Mouse (Mus musculus): ENCODE results near the gene Tenm2. TPM values are rescaled to one million over a fixed set of nuclear protein-coding genes. Genes with fewer than 3 reads are reported as not detected.

The Tenm2 gene
- polyA plus RNA-seq, 1 experiment from 2014 or later: 3.2 TPM

- H3K9me3 ChIP-seq (ENCODE audit: control insufficient read depth, low read length): no peaks in the 10 kb centered on the region
- H3K27ac ChIP-seq (ENCODE audit: low read depth, low read length): no peak overlapping the region
- DNase-seq (ENCODE audit: low spot score) (no peak), ATAC-seq (ENCODE audit: insufficient read depth, low FRiP score, low TSS enrichment) (no peak)
- H3K4me1 ChIP-seq (ENCODE audit: control insufficient read depth, insufficient read depth, low read length): no peaks in the 10 kb centered on the region
- no peaks in the 10 kb centered on the region for H3K36me3 ChIP-seq (ENCODE audit: control insufficient read depth, insufficient read depth, low read length)
- no peak overlapping the region for H3K4me2 ChIP-seq (ENCODE audit: low read depth)
- 78% methylated on average over 4 of the region's 4 CpGs for WGBS
- no peak overlapping the region for H3K9ac ChIP-seq (ENCODE audit: low read length)
- no peak overlapping the region for H3K4me3 ChIP-seq (ENCODE audit: low read depth, low read length)
- no peaks in the 10 kb centered on the region for H3K27me3 ChIP-seq (ENCODE audit: control insufficient read depth, insufficient read depth, low read length)
Observed at GRCm38 (mm10) chr11:35989967-35990366, 1245.8 kb downstream of the Tenm2 start.

- H3K4me1 ChIP-seq (ENCODE audit: control insufficient read depth, insufficient read depth, low read length): no peaks in the 10 kb centered on the region
- H3K27me3 ChIP-seq (ENCODE audit: control insufficient read depth, insufficient read depth, low read length): 0 out of 2 replicates have a peak, but pooled peaks cover 4% of the 10 kb centered on the region
- H3K9ac ChIP-seq (ENCODE audit: low read length): peak overlapping the region; percentile 37; the same call in 1 of the 2 replicates
- ATAC-seq (ENCODE audit: insufficient read depth, low FRiP score, low TSS enrichment) (peak; percentile 60), DNase-seq (ENCODE audit: low spot score) (peak; percentile 66)
- H3K36me3 ChIP-seq (ENCODE audit: control insufficient read depth, insufficient read depth, low read length): no peaks in the 10 kb centered on the region
- H3K27ac ChIP-seq (ENCODE audit: low read depth, low read length): no peak overlapping the region
- H3K9me3 ChIP-seq (ENCODE audit: control insufficient read depth, low read length): no peaks in the 10 kb centered on the region
- peak overlapping the region; percentile 43 for H3K4me2 ChIP-seq (ENCODE audit: low read depth)
- WGBS: under 1% methylated on average over 19 of the region's 19 CpGs
- H3K4me3 ChIP-seq (ENCODE audit: low read depth, low read length): peak overlapping the region; percentile 13; the same call in 1 of the 2 replicates
Observed at GRCm38 (mm10) chr11:35985841-35986393, 1249.8 kb downstream of the Tenm2 start.

- no peak overlapping the region for H3K4me3 ChIP-seq (ENCODE audit: low read depth, low read length)
- H3K9me3 ChIP-seq (ENCODE audit: control insufficient read depth, low read length): no peaks in the 10 kb centered on the region
- WGBS: 76% methylated on average over 3 of the region's 3 CpGs
- H3K27ac ChIP-seq (ENCODE audit: low read depth, low read length): no peak overlapping the region
- H3K36me3 ChIP-seq (ENCODE audit: control insufficient read depth, insufficient read depth, low read length): no peaks in the 10 kb centered on the region
- DNase-seq (ENCODE audit: low spot score): no peak
- ATAC-seq (ENCODE audit: insufficient read depth, low FRiP score, low TSS enrichment): no peak
- 0 out of 2 replicates have a peak, but pooled peaks cover 4% of the 10 kb centered on the region for H3K27me3 ChIP-seq (ENCODE audit: control insufficient read depth, insufficient read depth, low read length)
- H3K9ac ChIP-seq (ENCODE audit: low read length): no peak overlapping the region
- H3K4me2 ChIP-seq (ENCODE audit: low read depth): no peak overlapping the region
- H3K4me1 ChIP-seq (ENCODE audit: control insufficient read depth, insufficient read depth, low read length): 0 out of 2 replicates have a peak, but pooled peaks cover 3% of the 10 kb centered on the region
Observed at GRCm38 (mm10) chr11:35982734-35983133, 1253.0 kb downstream of the Tenm2 start.

DNA sequence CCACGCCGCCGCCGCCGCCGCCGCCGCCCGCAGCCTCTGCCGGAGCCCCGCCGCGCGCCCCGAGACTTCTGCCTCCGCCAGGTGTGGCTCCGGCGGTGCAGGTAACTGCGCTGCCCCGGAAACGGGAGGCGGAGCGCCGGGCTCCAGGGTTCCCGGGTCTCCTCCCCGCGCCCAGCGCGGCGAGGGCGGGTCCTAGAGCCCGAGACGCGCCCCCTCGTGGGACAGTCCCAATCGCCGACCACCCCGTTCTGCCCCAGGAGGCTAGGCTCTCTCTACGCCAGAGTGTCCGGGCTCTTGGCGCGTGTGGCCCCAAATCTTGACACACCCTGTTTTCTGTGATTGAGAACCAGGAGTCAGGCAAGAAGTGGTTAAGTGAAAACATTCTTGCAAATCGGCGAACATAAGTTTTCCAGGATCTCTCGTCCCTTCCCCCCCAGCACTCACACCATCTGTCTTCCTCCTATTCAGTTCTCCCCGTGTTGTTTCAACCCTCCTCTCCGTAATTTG is 1255.3 kb downstream of the Tenm2 start, which contains the start of gene Wwc1:
Gene Wwc1, minus strand, starts transcription at position 117 of the 507 bp plus-strand sequence.
- DNase-seq (ENCODE audit: low spot score) (peak; percentile 84), ATAC-seq (ENCODE audit: insufficient read depth, low FRiP score, low TSS enrichment) (peak; percentile 79)
- Histone ChIP-seq H3K27me3 (ENCODE audit: control insufficient read depth, insufficient read depth, low read length) (0 out of 2 replicates have a peak, but pooled peaks cover 4% of the 10 kb centered on the region), H3K4me1 (ENCODE audit: control insufficient read depth, insufficient read depth, low read length) (0 out of 2 replicates have a peak, but pooled peaks cover 6% of the 10 kb centered on the region), H3K9ac (ENCODE audit: low read length) (peak within 1 kb of the TSS; percentile 81), H3K9me3 (ENCODE audit: control insufficient read depth, low read length) (no peaks in the 10 kb centered on the region), H3K27ac (ENCODE audit: low read depth, low read length) (0 out of 2 replicates have a peak within 1 kb of the TSS, but pooled peaks have one; percentile 27), H3K4me2 (ENCODE audit: low read depth) (peak within 1 kb of the TSS; percentile 93), H3K36me3 (ENCODE audit: control insufficient read depth, insufficient read depth, low read length) (no peaks in the 10 kb centered on the region), H3K4me3 (ENCODE audit: low read depth, low read length) (peak within 1 kb of the TSS; percentile 83)
- 1% methylated on average over 19 of the region's 47 CpGs for WGBS

DNA sequence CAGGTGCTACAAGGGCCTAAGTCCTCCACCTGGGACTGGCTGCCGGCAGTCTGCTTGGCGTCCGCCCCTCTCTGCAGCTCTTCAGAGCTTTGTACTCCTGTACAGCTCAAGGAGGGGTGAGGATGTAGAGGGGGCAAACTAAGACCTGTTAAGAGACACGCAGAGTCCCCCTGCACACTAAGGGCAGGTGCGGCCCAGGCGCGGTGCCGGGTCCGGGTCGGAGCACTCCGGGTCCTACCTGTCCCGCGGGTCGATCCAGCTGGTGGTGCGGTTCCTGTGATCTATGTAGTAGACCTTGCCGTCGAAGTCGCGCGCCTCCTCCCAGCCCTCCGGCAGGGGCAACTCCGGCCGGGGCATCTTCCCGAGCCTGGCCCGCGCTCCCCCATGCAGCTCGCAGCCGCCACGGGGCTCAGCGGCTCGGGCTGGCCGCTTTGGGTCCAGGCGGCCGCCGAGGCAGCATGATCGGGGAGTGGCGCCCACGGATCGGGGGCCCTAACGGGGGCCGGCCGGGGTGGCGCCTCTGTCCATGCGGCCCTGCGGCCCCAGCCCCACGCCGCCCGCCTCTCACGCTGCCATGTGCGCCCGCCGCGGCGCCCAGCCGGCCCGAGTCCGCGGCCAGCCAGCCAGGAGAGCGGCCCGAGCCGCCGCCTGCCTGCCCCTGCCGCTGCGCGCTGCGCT is 1255.9 kb downstream of the Tenm2 start:
- H3K4me2 ChIP-seq (ENCODE audit: low read depth): peak overlapping the region; percentile 93
- H3K27me3 ChIP-seq (ENCODE audit: control insufficient read depth, insufficient read depth, low read length): 0 out of 2 replicates have a peak, but pooled peaks cover 4% of the 10 kb centered on the region
- DNase-seq (ENCODE audit: low spot score): peak; percentile 59

DNA sequence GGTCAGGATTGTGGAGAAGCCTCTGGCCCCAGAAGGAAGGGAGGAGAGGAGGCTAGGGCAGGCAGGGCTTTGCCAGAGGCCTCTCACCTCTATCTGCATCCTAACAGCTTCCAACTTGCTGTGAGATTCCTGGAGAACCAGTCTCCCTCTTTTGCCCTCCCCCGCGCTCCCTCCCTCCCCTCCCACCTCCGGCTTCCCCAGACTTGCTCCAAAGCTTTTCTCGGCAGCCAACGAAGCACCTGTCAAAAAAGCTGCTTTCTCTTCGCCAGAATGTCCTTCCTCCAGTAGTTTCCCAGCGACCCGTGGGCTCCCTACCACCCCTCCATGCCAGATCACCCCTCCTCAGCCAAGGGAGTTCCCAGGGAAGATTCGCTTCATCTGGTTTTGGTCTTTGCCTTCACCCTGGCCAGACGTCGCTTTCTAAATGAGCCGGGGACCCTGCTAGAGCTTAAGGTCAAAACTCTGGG is 1256.5 kb downstream of the Tenm2 start:
- peak overlapping the region; percentile 93 for H3K4me2 ChIP-seq (ENCODE audit: low read depth)
- H3K4me1 ChIP-seq (ENCODE audit: control insufficient read depth, insufficient read depth, low read length): 0 out of 2 replicates have a peak, but pooled peaks cover 6% of the 10 kb centered on the region
- H3K27ac ChIP-seq (ENCODE audit: low read depth, low read length): no peak overlapping the region
- DNase-seq (ENCODE audit: low spot score) (no peak), ATAC-seq (ENCODE audit: insufficient read depth, low FRiP score, low TSS enrichment) (no peak)
- H3K4me3 ChIP-seq (ENCODE audit: low read depth, low read length): peak overlapping the region; percentile 83
- H3K9me3 ChIP-seq (ENCODE audit: control insufficient read depth, low read length): no peaks in the 10 kb centered on the region
- no peaks in the 10 kb centered on the region for H3K36me3 ChIP-seq (ENCODE audit: control insufficient read depth, insufficient read depth, low read length)
- under 1% methylated on average over 11 of the region's 12 CpGs for WGBS
- 0 out of 2 replicates have a peak, but pooled peaks cover 4% of the 10 kb centered on the region for H3K27me3 ChIP-seq (ENCODE audit: control insufficient read depth, insufficient read depth, low read length)
- peak overlapping the region; percentile 81 for H3K9ac ChIP-seq (ENCODE audit: low read length)

More for the DNA sequence above, 1255.9 kb downstream of the Tenm2 start:
- peak overlapping the region; percentile 81 for H3K9ac ChIP-seq (ENCODE audit: low read length)
- peak; percentile 67 for ATAC-seq (ENCODE audit: insufficient read depth, low FRiP score, low TSS enrichment)
- H3K9me3 ChIP-seq (ENCODE audit: control insufficient read depth, low read length): no peaks in the 10 kb centered on the region
- peak overlapping the region; percentile 83 for H3K4me3 ChIP-seq (ENCODE audit: low read depth, low read length)
- WGBS: under 1% methylated on average over 43 of the region's 66 CpGs
- 0 out of 2 replicates have a peak overlapping the region, but pooled peaks have one; percentile 27 for H3K27ac ChIP-seq (ENCODE audit: low read depth, low read length)
- 0 out of 2 replicates have a peak, but pooled peaks cover 6% of the 10 kb centered on the region for H3K4me1 ChIP-seq (ENCODE audit: control insufficient read depth, insufficient read depth, low read length)
- no peaks in the 10 kb centered on the region for H3K36me3 ChIP-seq (ENCODE audit: control insufficient read depth, insufficient read depth, low read length)

DNA sequence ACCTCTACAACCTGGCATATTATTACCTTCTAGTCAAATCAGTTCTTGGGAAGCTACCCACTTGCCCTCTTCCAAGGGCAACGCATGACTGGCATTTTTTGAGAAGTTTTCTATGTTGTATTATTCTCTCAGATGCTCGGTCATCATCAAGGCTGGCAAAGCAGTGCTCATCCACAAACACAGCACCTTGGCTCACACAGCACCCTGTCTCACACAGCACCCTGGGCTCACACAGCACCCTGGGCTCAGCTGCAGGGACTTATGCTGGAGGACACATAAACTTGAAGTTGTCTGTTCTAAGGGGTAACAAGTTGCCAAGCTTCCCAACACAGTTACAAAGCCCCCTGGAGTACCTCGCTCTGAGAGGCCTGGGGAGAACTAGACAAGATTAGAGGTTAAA is 1258.0 kb downstream of the Tenm2 start:
- no peak overlapping the region for H3K4me3 ChIP-seq (ENCODE audit: low read depth, low read length)
- ATAC-seq (ENCODE audit: insufficient read depth, low FRiP score, low TSS enrichment) (no peak), DNase-seq (ENCODE audit: low spot score) (no peak)
- no peak overlapping the region for H3K4me2 ChIP-seq (ENCODE audit: low read depth)
- WGBS: 86% methylated on average over 3 of the region's 3 CpGs
- H3K9ac ChIP-seq (ENCODE audit: low read length): no peak overlapping the region
- H3K27me3 ChIP-seq (ENCODE audit: control insufficient read depth, insufficient read depth, low read length): 0 out of 2 replicates have a peak, but pooled peaks cover 4% of the 10 kb centered on the region
- H3K9me3 ChIP-seq (ENCODE audit: control insufficient read depth, low read length): no peaks in the 10 kb centered on the region
- H3K4me1 ChIP-seq (ENCODE audit: control insufficient read depth, insufficient read depth, low read length): peaks cover 12% of the 10 kb centered on the region; the same call in 1 of the 2 replicates
- H3K36me3 ChIP-seq (ENCODE audit: control insufficient read depth, insufficient read depth, low read length): no peaks in the 10 kb centered on the region
- no peak overlapping the region for H3K27ac ChIP-seq (ENCODE audit: low read depth, low read length)

- Histone ChIP-seq H3K9me3 (ENCODE audit: control insufficient read depth, low read length) (no peaks in the 10 kb centered on the region), H3K4me3 (ENCODE audit: low read depth, low read length) (no peak overlapping the region), H3K36me3 (ENCODE audit: control insufficient read depth, insufficient read depth, low read length) (no peaks in the 10 kb centered on the region), H3K27ac (ENCODE audit: low read depth, low read length) (no peak overlapping the region), H3K4me1 (ENCODE audit: control insufficient read depth, insufficient read depth, low read length) (peaks cover 18% of the 10 kb centered on the region; the same call in 1 of the 2 replicates), H3K4me2 (ENCODE audit: low read depth) (no peak overlapping the region), H3K9ac (ENCODE audit: low read length) (0 out of 2 replicates have a peak overlapping the region, but pooled peaks have one; percentile 23), H3K27me3 (ENCODE audit: control insufficient read depth, insufficient read depth, low read length) (0 out of 2 replicates have a peak, but pooled peaks cover 4% of the 10 kb centered on the region)
- no peak for DNase-seq (ENCODE audit: low spot score)
- no peak for ATAC-seq (ENCODE audit: insufficient read depth, low FRiP score, low TSS enrichment)
- 70% methylated on average over 6 of the region's 6 CpGs for WGBS
Observed at GRCm38 (mm10) chr11:35977096-35977495, 1258.7 kb downstream of the Tenm2 start.
